Mouse (Mus musculus) kidney, postnatal 4 days (tissue): ENCODE measurements at regions not wholly inside any gene's neighbourhood (a gene's known extent, or its start where the extent isn't known, plus 50 kb on each side); places are given as distances from the start of the nearest gene placed in this dataset.

Experiments used
- DNase-seq, 2 experiments: peaks; one replicate each; pipeline ENCODE4 v3.0.0; 2021; ENCODE audit warnings: mixed read lengths in 2 of 2

DNA sequence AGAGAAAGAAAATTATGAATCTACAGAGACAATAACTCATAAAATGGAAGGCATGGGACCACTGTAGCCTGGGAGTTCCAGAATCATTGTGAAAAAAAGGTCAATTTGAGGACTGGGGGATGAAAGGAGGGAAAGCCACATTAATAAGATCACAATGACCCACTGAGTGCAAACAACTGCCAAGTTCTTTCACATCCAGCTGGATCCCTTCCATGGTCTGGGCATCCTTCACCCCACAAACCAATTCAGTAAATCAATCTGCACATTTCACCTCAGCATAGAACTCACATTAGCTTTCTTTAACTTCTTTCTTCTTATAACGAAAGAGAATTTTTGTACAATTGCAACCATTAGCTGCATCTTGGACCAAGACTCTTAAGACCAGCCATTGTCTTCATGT is 169.4 kb downstream of the Gm19410 start:
- no peak for DNase-seq

DNA sequence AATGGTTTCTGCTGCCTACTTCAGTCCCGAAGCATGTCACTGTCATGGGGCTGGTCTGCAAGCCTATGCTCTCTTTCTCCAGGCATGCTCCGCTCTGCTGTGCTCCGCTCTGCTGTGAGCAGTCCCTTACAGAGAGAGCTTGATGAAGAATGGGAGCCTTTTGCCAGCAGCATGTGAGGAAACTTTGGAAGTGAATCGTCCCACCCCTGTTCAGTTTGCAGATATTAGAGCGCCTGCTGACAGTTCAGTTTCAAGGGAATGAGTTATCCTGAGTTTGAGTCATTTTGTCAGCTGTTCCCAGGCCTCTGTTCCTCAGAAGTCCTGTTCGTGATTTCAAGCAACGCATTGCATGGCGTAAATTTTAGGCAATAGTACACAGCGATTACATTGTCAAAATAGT is 173.6 kb downstream of the Gm19410 start:
- no peak for DNase-seq

GRCm38 (mm10) chr8:35942515-35942914 is 176.9 kb downstream of the Gm19410 start:
- DNase-seq, result no peak

GRCm38 (mm10) chr8:35943686-35944085 is 178.1 kb downstream of the Gm19410 start:
- DNase-seq, result no peak

DNA sequence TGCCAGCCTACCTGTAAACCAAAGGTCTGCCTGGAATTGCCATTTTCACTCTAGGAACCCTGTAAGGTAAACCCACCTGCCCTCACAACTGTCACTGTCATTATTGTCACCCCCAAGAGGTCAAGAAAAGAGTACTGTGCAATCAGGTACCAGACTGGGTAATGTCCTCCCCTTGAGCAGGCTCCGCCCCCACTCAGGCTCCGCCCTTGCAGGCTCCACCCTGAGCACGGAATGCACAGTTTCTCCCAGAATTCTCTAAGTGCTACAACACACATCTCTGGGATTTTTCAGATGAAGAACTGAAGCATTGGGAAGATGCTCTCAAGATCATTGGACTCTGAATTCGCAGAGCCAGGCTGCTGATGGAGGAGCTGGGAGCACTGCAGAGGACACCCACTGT is 178.9 kb downstream of the Gm19410 start:
- no peak for DNase-seq

DNA sequence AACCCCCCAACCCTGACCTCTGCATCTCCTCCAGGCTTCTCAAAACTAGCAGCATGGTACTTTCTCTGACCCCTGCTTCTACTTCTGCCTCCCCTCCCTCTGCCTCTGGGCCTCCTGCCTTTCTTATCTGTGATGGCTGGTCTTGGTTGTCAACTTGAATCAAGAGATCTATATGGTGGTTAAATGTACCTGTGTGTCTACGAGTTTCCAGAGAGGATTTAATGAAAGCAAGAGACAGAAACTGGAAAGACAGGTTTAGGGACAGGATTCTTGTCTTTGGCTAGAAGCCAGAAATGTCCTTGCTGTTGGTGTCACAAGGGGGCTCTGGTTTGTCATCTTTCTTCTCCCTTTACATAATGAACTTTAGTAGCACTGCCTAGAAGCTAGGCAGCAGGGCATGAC is 180.9 kb downstream of the Gm19410 start:
- DNase-seq, result no peak

DNA sequence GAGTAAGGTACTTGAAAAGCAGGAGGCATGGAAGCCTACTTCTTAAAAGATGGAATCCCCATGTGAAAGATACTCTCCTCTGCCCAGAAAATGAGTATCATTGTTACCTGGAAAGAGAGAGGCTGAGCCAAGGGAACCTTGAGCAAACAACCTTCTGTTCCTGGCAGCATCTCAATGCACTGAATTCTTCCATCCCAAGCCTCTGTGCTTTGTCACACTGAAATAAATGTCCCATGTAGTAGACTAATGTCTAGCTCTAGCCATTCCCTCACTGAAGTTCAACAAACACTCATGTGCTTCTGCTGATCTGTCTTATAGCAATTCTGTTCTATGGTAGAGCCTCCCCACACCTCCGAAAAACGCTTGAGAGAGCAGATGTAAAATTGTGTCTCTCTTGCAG is 182.6 kb downstream of the Gm19410 start:
- DNase-seq, result no peak

GRCm38 (mm10) chr8:35948751-35949183 is 183.2 kb downstream of the Gm19410 start:
- peak in 1 of 2 experiments; percentile 30 for DNase-seq

- no peak for DNase-seq
Observed at GRCm38 (mm10) chr8:35955506-35955905, 189.9 kb downstream of the Gm19410 start.

GRCm38 (mm10) chr8:35956319-35956718 is 190.7 kb downstream of the Gm19410 start:
- DNase-seq, result no peak

- DNase-seq, result no peak
Observed at GRCm38 (mm10) chr8:35959201-35959600, 193.6 kb downstream of the Gm19410 start.

- no peak for DNase-seq
Observed at GRCm38 (mm10) chr8:35960867-35961614, 195.5 kb downstream of the Gm19410 start.

- peak in 1 of 2 experiments; percentile 22 for DNase-seq
Observed at GRCm38 (mm10) chr8:35961615-35962220, 196.1 kb downstream of the Gm19410 start.

DNA sequence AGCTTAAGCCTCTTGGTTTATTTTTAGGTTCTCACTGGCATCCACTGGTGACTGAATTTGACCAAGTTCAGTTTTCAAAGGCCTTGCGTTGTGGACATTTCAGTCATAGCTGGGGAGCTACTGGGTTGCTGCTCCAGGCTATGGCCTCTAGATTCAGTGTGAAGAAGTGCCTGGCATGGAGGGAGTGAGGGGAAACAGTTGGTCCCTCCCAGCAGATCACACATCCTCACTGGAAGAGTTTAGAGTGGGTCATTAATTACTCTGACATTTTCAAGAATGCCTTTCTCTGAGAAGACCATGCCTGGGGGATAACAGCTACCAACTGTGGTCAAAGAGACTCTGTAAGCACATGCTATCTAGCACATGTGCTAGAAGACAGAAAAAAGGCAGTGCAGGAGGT is 199.3 kb downstream of the Gm19410 start:
- no peak for DNase-seq

DNA sequence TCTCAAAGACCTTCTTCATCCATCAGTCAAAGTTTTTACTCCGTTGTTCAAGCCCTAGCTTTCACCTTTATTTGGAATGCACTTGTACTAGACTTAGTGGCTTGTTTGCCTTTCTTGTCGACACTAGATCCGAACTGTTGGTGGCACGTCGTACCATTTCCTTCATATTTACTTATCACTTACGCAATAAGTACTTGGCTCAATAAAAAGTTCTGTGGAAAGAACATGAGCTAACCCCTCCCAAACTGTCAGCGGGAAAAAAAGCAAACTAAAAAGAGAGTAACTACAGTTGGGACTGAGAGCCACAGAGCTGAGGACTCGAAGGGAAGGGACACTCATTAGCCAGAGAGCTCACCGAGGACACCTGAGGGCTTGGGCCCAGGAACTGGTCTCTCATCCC is 202.8 kb downstream of the Gm19410 start:
- DNase-seq, result no peak

- no peak for DNase-seq
Observed at GRCm38 (mm10) chr8:35971082-35971481, 205.5 kb downstream of the Gm19410 start.

DNA sequence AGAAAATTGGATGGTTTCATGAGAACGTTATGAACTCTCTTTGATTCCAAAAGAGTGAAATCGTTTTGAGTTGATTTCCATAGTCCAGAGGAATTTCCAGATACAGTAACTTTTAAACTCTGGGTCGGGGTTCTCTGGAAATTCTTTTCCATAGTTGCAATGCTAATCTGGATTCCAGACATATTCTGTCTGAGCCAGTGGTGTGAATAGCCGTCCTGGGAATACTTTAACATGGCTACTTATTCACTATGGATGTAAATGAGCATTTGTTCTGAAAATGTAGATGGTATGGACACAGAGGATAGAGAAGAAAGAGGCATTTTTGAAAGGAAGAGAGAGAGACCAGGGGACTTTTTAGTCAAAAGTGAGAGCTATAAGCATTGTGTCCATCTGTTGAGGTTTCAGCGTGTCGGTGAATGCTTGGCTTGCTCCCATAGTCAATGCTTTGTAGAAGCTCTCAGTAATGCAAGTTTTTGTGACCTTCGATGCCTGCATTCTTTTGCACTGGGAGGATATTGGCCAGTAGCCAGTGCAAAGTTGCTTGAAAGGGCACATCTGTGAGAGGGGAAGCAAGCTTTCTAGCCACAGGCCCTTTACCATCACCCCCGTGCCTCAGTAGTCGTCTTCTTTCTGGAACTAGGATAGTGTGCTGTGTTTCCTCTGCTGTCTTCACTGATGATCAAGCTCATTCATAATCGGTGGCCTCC is 208.9 kb downstream of the Gm19410 start:
- peak; percentile 52 to 66 for DNase-seq

GRCm38 (mm10) chr8:35979638-35980255 is 214.2 kb downstream of the Gm19410 start:
- no peak for DNase-seq

DNA sequence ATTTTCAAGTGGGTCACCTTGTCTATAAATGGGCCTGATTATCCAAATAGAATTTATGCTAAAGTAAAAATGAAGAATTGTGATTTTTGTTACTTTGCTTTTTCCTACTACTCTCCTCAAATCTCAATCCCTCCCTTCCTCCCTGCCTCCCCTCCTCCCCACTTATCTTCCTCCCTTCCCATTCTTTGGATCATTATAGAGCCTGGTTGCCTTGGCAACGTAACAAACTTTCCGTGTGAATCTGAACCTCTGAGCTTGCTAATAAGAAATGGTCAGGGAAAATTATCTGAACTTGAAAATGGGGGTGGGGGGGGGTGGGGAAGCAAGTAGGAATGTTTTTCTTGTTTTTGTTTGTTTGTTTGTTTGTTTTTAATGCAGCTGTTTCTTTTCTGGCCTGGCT is 217.5 kb downstream of the Gm19410 start:
- no peak for DNase-seq

GRCm38 (mm10) chr8:35985152-35985689 is 219.6 kb downstream of the Gm19410 start:
- peak in 1 of 2 experiments; percentile 22 for DNase-seq

DNA sequence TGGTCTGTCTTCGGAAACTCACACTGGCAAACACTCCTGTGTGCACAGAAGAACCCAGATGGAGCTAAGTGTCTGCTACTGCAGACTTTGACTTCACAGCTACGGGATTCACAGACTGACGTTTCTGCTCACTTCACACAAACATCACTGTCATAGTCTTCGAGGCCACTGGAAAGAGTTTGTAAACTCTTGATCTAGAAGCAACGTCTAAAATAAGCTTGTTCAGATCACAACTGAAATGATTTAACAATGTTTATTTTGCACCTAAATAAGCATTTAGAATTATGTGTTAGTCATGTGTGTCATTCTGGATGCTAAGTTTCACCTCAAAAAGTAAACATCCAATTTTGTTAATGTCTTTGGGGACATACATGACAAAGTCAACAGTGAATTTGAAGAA is 221.7 kb downstream of the Gm19410 start:
- DNase-seq, result no peak

GRCm38 (mm10) chr8:35991013-35991412 is 225.4 kb downstream of the Gm19410 start:
- DNase-seq, result no peak

DNA sequence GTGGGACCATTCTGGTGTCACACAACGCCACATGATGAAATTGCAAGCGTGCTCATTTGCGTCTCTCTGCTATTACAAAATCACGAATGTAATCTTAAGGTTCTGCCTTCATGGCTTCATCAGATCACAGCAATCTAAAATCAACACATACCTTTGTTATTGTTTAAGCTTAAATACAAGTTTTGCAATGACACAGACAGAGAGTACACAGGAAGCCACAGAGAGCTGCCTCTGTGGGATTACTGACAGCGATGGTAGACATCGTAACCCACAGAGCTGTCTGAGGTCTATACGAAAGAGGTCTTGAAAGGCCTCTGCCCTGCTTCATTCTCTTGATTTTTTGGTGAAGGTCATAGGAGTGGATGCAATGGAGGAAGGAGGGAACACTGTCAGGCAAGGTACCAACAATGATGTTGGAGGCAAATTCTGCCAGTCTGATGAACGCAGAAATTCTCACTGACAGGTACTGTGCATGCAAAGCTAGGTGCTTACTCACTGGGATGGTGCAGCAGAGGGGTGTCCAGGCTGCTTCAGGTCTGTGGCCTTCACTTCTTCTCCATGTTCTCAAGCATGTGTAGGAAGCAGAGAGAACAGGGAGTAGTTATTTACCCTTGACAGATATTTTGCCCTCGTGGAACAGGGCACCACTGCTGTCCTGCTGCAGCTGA is 226.5 kb downstream of the Gm19410 start:
- no peak for DNase-seq
